Mouse (Mus musculus): ENCODE measurements around the gene Armc7.
"Not testable (repeated sequence)": the region's sequence is repeated elsewhere in the genome, so short reads cannot be mapped to it uniquely, and the experiment has no call there.

The Armc7 gene

DNA sequence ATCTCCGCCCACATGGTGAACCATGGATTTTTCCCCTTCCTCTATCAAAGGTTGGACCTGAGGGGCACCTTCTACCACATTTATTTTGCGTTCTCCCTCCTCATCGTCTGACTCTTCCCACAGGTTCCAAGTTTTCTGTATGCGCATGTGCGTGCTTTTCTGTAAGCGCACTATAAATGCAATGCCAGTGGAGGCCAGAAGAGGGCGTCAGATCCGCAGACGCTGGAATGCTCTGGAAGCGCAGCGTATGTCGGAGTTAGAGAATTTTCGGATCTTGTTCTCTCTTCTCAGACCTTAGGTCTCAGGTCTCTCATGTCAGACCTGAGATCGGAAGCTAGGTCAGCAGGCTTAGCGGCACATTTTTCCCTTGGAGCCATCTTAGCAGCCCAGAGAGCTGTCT lies 19.8 kb upstream of the Armc7 start:
- DNase-seq (ENCODE audit: low read depth), result no peak

DNA sequence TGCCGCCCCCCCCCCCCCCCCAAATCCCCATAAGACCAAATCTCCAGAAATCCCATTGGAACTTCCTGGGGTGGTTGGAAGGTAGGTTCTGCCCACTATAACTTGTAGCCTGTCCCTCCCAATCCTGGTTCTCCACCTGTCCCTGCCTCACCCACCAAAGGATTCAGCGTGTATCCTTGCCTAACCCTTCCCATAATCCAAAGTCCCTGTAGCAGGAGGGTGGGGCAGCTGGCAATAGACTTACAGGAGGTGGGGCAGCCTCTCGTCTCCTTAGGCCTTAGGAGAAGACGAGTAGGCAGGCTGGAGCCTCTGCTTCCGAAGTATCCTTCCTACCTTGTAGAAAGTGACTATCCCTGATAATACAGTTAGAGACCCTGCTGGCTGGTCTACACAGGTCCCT lies 19.3 kb upstream of the Armc7 start:
- no peak for DNase-seq (ENCODE audit: low read depth)

- DNase-seq (ENCODE audit: low read depth), result no peak
Observed at GRCm38 (mm10) chr11:115457405-115457804, 18.1 kb upstream of the Armc7 start.

- no peak for DNase-seq (ENCODE audit: low read depth)
Observed at GRCm38 (mm10) chr11:115460976-115461375, 14.5 kb upstream of the Armc7 start.

DNA sequence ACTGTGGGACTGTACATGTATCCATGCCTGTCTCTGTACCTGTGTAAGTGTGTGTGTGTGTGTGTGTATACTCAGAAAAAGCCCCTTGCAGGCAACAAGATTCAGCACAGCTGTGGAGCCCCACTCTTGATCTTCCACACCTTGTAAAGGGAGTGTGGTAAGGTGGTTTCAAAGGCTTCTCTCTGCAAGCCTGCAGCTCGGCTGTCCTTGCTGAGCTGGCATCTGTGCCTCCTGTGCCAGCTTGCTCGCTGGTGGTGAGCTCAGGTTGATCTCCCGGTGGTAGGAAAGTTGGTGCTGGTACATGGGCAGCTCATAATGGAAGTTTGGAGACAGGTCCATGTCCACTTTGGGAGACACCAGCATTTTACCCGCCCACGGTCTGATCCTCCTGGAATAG lies 13.6 kb upstream of the Armc7 start:
- DNase-seq (ENCODE audit: low read depth), result no peak

DNA sequence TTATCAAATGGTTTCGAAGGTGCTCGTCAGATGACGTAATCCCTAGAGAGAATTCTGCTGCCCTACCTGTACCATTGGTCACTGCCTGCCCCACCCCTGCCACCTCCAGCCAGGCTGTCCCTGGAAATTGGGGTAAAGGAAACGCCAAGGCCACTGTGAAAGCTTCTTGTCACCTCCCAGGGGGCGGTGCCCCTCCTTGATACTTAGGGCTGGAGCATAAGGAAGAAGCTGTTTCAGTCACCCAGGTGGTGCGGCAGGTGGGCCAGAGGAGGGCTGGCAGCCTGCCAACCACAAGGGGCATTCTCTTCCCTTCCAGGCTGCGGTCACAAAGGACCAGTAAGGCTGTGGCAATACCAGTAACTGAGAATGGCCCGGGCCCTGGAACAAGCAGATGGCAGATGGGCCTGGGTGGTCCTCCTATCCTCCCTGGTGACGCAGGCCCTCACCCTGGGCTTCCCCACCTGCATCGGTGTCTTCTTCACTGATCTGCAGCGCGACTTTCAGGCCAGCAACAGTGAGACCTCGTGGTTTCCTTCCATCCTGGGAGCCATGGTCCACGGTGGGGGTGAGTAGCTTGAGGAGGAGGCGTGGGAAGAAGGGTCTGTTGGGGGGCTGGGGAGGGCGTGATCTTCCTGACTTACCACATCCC lies 13.1 kb upstream of the Armc7 start, which contains the start of gene Slc16a5:
Slc16a5 (plus strand) TSS at position 232 of the 649 bp plus-strand sequence.
- DNase-seq (ENCODE audit: low read depth), result no peak

DNA sequence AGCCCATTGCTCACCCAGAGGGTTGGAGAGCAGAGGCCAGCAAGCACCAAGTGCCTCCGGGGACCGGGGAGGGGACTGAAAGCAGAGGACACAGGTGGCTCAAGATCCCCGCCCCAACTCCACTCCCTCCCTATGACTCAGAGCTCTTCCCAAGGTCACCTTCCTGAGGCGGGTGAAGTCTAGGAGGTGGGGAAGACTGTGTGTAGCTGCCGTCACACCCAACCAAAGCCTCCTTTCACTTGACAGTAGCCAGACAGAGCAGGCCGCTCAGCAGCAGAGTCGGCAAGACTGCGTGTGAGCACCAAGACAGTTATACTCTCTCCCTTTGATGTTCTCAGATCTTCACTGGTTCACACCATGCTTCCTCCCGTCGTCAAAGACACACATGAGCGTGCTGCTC lies 12.1 kb upstream of the Armc7 start:
- no peak for DNase-seq (ENCODE audit: low read depth)

DNA sequence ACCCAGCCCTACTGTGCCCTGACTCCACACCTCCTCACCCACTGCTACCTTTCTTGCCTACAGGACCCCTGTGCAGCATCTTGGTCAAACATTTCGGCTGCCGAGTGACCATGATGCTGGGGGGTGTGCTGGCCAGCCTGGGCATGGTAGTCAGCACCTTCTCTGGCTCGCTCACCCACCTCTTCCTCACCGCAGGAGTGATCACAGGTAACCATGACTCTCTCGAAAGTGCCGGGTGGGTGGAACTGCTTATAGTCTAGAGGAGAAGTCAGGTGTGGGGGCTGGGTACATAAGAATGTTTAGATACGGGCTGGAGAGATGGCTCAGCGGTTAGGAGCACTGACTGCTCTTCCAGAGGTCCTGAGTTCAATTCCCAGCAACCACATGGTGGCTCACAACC lies 10.6 kb upstream of the Armc7 start:
- no peak for DNase-seq (ENCODE audit: low read depth)

- peak; percentile 51 for DNase-seq (ENCODE audit: low read depth)
Observed at GRCm38 (mm10) chr11:115467217-115467618, 8.2 kb upstream of the Armc7 start.

DNA sequence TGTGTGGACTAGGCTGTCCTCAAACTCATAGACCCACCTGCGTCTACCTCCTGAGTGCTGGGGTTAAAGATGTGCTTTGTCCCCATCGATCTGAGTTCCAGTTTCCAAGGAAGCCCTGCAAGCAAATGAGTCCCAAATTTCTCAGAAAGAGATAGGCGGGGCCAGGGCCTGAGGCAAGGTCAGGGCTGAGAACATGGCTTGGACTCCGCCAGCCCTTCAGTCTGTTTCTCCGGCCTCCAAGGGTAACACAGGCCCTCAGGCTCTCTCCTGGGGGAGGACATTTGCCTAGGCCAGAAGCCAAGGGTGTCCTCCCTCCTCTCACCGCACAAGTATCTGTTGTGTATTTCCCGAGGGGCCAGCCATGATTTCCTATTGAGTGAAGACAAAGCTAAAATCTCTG lies 3.3 kb upstream of the Armc7 start:
- no peak for DNase-seq (ENCODE audit: low read depth)

DNA sequence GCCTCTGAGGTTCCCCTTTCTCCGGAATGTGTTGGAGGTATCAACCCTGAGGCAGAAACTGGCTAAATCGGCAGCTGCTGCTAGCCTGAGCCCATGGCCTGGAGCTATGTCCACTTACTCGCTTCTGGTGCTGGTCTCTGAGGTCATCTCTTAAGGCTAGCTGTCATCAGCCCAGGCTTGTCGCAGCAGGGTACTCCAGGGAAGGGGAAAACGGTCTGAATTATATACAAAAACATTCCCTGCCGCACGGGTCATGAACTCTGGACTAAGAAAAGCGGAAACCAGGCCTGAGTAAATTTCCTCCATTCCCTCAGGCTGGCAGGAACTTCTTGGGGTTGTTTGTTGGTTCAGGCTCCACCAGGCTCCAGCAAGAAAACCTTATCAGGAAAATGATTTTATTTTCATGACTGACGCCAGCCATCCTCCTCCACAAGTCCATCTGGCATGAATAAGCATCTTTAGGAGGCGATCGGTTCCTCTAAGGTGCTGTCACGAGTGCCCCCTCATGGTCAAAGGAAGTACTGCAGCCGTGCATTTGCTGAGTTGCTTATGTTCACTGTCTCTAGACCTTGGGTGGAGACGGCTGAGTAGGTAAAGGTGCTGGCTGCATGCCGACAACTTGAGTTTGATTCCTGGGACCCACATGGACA lies 1.7 kb upstream of the Armc7 start:
- peak; percentile 99 for DNase-seq (ENCODE audit: low read depth)

GRCm38 (mm10) chr11:115475758-115476237 lies 331 bp downstream of the Armc7 start:
- no peak for DNase-seq (ENCODE audit: low read depth)

DNA sequence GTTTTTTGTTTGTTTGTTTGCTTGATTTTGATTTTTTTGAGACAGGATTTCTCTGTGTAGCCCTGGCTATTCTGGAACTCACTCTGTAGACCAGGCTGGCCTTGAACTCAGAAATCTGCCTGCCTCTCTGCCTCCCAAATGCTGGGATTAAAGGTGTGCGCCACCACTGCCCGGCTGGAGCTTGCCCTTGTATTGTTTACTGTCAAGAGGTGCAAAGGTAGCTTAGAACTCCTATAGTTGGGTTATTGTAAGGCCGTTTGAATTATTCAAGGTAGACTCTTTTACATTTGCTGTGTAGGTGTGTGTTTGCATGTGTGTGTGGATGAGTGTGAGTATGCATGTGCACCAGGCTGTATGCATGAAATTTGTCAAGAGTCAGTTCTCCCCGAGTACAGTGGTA lies 1.2 kb downstream of the Armc7 start:
- DNase-seq (ENCODE audit: low read depth), result not testable (repeated sequence)

GRCm38 (mm10) chr11:115477388-115477787 lies 1.9 kb downstream of the Armc7 start:
- DNase-seq (ENCODE audit: low read depth), result not testable (repeated sequence)

- no peak for DNase-seq (ENCODE audit: low read depth)
Observed at GRCm38 (mm10) chr11:115478296-115478938, 3.0 kb downstream of the Armc7 start.

DNA sequence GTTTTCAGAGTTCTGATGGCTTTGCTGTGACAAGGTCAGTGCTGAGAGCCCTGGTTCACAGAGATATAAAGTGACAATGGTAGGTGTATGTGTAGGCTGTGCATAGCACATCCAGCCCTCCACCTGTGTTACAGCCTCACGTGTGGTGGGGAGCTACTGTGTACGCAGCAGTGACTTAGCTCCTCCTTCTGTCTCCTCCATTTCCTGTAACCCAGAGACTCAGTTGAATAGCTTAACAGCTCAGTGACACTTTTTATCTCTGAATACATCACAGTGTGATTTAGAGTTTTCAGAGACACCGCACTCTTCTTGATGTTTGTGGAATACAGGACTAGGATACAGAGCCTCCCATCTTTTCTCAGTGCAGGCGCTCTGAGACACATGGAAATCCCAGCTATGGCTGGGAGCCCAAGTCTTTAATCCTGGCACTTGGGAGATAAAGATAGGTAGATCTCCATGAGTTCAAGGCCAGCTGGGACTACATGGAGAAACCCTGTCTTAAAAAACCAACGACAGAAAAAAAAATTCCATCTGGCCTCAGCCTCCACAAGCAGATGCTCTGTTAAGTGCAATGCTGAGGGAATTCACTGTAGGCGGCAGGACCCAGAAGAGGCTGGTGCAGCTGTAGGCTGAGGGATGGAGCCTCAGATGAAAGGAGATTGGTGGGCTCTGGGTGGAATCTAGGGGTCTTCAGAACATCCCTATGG lies 6.2 kb downstream of the Armc7 start:
- no peak for DNase-seq (ENCODE audit: low read depth)

DNA sequence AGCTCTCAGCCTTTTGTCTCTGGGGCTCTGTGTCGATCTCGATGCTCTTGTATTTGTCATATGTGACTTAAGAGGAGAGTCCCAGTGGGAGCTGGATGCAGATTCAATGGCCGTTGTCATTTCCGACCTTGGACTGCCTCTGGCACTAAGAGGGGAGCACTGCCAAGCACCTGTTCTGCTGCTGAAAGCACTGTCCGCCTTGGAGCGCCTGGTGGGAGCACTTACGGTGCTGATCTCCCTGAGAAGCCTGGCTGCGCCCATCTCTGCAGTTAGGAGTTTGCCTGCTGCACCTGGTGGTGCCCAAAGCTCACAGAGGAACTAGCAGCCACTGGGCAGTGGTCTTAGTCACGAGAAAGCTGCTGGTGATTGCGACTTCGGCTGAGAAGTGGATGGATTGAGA lies 7.8 kb downstream of the Armc7 start:
- no peak for DNase-seq (ENCODE audit: low read depth)

DNA sequence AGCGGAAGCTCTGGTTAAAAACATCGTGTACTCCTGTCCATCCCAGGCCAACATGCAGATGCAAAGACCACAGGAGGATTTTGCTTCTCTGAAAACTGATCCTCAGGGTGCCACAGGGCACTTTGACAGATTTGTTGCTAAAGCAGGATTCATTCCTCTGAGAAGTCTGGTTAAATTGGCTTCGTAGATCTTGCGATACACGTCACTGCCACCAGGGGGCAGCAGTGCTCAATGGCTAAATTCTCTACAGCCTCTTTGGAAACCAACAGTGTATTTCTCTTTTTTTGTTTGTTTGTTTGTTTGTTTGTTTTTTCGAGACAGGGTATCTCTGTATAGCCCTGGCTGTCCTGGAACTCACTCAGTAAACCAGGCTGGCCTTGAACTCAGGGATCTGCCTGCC lies 8.3 kb downstream of the Armc7 start:
- peak; percentile 90 for DNase-seq (ENCODE audit: low read depth)

DNA sequence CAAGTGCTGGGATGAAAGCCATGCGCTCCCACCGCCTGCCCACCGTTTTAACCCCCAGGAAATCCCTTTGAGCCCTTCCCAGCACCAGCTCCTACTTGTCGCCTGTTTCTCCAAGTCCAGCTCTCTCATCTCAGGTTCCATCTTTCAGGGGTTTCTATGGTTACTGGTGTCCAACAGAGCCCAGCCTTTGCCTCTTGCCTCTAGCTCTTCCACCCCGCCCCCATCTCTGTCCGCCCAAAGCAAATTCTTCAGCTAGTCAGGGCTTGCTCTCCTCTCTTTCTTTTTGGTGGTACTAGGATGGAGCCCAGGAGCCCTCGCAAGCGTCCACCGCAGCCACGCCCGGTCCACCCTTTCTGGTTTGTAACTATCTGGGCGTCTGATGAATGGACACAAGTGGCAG lies 9.7 kb downstream of the Armc7 start:
- no peak for DNase-seq (ENCODE audit: low read depth)

DNA sequence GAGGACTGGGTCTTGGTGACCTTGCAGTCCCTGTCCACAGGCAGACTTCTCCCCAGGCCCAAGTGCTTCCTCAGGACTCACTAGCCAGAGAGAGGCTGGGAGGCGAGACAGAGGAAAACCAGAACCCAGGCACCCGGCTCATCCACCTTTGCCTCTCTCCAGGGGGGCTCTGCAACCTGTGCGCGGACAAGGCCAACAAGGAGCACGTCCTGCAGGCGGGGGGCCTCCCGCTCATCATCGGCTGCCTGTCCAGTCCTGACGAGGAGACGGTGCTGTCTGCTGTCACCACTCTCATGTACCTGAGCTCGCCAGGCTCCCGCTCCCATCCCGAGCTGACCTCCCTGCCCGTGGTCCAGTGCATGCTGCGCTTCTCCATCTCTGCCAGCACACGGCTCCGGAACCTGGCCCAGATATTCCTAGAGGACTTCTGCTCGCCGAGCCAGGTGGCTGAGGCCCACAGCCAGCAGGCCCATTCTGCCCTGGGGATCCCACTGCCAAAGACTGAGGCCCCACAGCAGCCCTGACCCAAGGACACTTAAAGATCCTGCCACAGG lies 13.2 kb downstream of the Armc7 start:
- DNase-seq (ENCODE audit: low read depth), result no peak

DNA sequence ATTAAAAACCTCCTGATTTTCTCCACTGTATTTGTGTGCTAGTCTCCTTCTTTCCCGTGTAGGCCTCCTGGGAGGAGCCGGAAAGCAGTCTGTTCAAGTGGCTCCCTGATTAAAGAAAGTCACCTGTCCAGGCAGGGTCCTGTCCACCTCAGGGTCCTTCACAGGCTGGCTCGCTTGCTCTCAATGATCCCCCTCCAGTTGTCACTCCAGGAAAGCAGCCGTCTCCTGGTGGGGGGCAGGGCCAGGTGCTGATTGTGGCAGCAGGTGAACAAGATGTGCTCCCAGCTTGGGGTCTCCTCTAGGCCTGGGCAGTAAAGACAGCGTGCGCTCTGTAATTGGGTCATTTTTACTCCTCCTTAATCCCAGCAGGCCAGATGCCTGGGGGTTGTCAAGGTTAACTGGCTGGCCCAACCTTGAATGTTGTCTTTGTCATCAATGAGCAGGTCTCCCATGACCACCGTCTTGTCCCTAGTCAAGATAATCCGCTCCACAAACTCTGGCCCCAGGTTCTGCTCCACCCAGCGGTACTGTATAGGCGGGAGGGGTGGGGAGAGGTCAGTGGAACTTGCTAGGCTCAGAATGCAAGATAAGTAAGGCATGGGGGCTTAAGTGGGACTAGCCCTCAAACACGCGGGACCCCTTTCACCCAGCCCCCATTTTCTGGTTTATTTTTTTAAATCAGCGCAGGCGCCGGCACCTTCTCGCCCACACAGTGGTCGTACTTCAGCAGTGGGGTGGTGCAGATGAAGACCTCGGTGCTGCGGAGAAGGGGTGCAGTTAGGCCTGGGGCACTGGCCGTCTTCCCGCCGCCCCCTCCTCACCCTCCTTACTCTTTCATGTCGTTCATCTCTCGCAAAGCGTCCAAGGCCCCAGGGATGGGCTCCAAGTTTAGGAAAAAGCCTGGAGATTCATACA lies 15.2 kb downstream of the Armc7 start:
- no peak for DNase-seq (ENCODE audit: low read depth)
